Mouse (Mus musculus): Measurements from ENCODE around the gene Ocrl.
A peak's percentile ranks its signal among the peaks of the same experiment; 100 is the strongest.

Gene Ocrl

DNA sequence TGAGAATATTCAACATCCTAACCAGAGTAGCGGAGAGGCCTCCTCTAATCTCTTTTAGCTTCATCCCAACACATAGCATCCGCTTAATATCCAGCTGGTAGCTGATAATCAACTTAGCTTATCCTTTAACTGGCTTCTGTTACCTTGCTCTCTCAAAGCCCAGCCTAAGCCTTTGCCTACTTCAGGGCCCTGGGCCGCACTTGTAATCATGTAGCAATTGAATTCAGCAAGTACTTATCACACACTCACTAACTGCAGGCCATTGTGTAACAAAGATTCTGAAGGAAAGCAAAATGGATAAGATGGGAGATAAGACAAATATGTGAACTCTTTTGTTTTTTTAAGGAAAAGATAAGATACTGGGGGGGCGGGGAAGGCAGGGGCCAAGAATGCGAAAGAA is 64.9 kb downstream of the Ocrl start:
- no peak for DNase-seq (ENCODE audit: extremely low spot score)

DNA sequence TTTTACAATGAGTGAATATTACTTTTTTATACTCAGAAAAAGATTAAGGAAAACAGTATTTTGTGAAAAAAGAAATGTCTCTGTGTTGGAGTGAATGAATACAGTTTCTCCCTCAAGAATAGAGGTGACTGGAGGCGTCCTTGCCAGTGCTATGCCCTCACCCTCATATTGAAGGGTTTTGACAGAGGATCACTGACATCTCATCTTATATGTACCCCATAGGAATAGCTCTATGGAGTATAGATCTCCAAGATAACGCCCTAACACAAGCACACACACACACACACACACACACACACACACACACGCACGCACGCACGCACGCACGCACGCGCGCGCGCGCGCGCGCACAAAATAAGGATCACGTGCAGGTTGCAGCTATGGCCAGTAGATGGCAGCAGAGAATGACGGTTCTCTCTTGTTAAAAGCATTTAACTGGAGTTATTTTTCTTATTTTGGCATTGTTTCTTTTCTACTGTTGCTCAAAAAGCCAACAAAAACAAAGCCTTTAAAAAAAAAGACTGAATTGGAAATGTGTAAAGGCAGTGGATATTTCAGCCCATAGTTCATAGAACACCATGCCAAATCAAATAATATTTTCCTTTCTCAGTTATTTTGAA is 72.9 kb downstream of the Ocrl start:
- peak; percentile 29 for DNase-seq (ENCODE audit: extremely low spot score)

DNA sequence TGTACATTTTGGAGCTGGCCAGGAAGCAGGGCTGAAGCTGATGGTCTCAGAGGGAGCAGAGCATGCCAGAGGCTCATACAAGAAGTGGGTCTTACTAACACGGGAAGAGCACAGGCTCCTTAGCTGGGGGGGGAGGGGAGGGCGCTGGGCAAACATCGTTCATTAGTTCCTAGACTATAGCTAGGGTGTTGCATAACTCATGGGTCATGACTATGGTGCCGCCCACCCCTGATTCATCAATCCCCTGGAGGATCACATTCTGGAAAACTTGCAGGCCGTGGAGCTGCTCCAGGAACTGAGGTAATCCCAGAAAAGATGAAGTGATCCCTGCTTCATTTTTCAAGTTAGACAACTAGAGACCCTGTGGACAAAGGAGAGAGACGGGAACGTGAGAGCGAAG is 75.8 kb downstream of the Ocrl start:
- DNase-seq (ENCODE audit: extremely low spot score): no peak

DNA sequence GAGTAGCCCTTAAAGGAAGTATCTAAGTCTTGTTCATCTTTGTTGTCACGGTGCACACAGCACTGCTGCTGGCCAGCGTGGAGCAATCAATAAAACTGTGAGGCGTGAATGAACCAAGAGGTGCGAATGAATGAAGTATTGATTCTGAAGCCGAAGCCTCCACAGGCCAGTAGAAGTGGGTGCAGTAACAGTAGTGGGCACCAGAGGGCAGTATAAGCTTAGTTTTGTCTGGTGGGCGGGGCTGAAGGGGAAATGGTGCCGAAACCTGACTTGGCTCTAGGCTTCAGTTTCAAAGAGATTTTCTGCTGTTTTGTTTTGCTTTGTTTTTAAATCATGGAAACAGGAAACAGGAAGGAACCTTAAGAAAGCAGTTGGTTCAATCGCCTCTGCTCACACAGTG is 80.4 kb downstream of the Ocrl start:
- peak; percentile 71 for DNase-seq (ENCODE audit: extremely low spot score)

DNA sequence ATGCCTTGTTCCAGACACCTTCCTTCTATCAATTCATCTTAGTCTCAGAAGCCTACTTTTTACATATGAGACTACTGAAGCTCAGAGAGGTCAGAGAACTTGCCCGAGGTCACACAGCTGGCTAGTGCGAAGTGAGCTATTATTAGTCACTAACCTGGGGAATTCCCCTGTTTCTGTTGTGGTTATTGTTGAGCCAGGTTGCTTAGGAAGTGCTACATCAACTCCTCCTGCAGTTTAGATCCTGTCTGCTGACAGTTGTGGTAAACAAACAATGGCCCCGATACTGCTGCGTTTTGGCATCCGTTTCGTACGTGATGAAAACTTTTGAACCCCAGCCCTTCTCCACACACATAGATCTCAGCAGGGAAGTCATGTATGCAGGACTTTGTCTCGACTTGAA is 86.2 kb downstream of the Ocrl start:
- DNase-seq (ENCODE audit: extremely low spot score): no peak

DNA sequence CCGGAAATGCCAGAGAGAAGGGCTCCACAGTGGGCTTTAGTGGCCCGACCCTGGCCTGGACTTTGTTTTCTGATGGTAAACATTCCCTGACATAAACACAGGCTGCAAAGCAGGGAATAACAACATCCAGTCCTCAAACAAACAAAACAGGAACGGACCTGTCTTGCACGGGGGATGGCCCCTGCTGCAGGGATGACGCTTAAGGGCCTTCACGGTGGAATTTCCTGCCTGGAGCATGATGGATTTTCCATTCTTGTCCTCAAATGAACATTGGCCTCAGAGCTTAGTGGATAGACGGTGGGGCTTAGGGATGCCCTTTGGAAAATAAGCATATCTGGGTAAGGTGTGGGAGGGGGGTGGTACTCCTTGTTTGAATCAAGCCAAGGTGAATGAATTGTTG is 89.0 kb downstream of the Ocrl start:
- no peak for DNase-seq (ENCODE audit: extremely low spot score)

DNA sequence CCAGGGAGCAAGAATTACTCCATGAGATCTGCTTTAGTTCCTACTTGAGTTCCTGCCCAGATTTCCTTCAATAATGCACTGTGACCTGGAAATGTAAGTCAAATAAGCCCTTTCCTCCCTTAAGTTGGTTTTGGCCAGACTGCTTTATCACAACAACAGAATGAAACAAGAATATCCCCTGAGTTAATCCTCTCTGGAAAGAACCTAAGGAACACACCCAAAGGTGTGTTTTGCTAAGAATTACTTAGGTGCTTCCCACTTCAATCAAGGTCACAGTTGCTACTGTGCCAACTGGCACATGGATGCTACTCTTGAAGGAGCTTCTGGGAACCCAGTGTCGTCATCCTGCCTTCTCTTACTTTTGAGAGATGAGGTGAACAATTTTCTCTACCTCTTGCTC is 92.6 kb downstream of the Ocrl start:
- DNase-seq (ENCODE audit: extremely low spot score): no peak

DNA sequence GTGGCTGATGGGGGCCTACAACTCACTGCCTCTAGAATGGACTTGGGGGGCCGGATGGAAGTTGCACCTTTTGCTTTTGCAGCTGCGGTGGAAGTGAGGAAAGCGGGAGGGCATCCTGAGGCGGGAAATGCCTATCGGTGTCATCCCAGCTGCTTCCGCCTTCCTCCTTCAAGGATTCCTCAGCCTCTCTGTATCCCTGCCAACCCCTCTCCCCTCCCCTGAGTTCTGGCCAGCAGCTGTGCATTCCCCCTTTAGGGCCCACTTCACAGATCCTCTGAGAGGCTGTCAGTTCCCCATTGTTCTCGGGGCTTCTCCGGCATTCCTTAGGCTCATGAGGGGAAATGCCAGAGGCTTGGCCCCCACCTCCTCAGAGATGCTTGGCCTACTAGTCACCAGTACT is 93.9 kb downstream of the Ocrl start:
- DNase-seq (ENCODE audit: extremely low spot score): peak; percentile 8

DNA sequence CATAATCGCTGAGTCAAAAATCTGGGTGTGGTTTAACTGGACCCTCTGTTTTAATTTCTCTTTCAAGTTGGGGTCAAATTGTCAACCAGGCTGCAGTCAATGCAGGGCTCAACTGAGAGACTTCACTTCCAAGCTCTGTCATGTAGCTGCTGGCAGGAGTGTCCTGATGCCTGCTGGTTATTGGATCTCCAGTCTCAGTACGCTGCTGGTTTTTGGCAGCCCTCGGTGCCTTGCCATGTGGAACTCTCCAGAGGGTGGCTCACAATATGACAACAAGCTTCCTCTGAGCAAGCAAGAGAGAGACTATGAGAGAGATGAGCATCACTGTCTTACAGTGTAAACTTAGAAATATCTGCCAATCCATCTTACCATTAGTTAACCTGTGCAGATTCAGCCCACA is 99.5 kb downstream of the Ocrl start:
- DNase-seq (ENCODE audit: extremely low spot score): no peak

All from embryo, embryonic 9.5 days (tissue).